Mouse (Mus musculus): ENCODE data around the gene Hace1.

Hace1 gene

DNA sequence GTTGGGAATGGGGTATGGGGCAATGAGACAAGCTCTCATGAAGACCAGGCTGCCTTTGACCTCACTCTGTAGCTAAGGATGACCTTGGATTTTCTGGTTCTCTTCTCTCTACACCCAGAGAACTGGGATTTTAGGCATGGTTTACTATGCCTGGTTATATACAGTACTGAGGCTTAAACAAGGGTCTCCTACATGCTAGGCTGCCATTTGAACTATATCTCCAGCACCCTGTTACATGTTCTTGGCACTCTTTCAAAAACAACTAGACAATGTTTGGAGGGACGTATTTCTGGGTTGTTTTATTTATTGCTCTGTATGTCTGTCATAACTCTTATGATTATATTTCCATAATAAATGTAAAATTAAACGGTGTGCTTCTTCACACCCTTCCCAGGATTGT is 129.2 kb downstream of the Hace1 start:
- no peak for DNase-seq

GRCm38 (mm10) chr10:45710848-45711247 is 133.2 kb downstream of the Hace1 start:
- no peak for DNase-seq

GRCm38 (mm10) chr10:45711348-45711747 is 133.7 kb downstream of the Hace1 start:
- DNase-seq = no peak

All from right cerebral cortex, postnatal 14 days (tissue).